Mouse (Mus musculus): ENCODE data around the gene Trmt10b. TPM values are rescaled to one million over a fixed set of nuclear protein-coding genes. Genes with fewer than 3 reads are reported as not detected.

Trmt10b gene
- 1 to 10 TPM; 5.2 to 6.0 TPM for total RNA-seq (2021)
- long read RNA-seq, experiment 1, transcript Trmt10b-201 (9 exons, 2,064 nt), result major isoform, 8 of 12 reads
- long read RNA-seq, experiment 1, partial matches to known transcripts, result 2 of 12 reads
- long read RNA-seq, experiment 1, other reads (novel, unspliced or antisense), result 2 of 12 reads
- long read RNA-seq, experiment 2, partial matches to known transcripts, result 0 of 6 reads
- long read RNA-seq, experiment 2, other reads (novel, unspliced or antisense), result 3 of 6 reads

GRCm38 (mm10) chr4:45296662-45297564 lies at the start of gene Trmt10b:
Gene Trmt10b, plus strand, starts transcription at chr4:45297127.
- DNase-seq, result peak; percentile 75 to 88

- no peak for DNase-seq
Observed at GRCm38 (mm10) chr4:45251265-45251664, 45.7 kb upstream of the Trmt10b start.

- no peak for DNase-seq
Observed at GRCm38 (mm10) chr4:45252861-45253262, 44.1 kb upstream of the Trmt10b start.

DNA sequence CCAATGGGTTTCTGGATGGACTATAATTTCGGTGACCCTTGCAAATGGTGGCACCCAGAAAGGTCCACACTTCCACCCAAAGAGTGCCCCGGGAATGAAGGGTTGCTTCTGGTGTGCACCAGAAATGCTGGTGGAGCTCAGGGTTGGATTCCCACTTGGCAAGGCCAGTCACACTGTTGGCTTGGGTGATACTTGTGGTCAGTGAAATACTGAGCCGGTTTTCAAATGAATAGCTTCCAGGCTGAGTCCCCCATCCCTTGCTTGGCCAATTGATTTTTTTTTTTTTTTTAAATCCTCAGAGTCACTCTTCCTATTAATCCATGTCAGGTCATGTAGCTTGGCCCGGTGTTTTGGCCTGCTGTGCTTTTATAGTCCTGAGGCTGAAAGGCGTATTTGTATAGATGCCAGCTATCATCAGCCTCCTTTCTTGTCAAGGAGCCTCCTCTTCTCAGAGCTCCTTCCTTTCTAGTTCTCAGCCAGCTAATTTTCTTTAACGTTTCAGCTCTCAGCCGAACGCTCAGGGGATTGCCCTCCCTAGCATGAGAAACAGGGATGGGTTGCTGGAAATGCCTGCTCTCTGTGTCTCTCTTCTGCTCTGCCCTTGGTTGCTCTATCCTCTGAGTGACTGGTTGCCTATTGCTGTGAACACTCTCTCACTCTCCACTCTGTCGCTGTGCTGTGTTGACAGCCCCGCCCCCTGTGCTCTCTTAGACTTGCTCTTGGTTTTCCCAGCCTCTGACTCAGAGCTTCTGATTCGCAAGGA lies 42.9 kb upstream of the Trmt10b start:
- no peak for DNase-seq

DNA sequence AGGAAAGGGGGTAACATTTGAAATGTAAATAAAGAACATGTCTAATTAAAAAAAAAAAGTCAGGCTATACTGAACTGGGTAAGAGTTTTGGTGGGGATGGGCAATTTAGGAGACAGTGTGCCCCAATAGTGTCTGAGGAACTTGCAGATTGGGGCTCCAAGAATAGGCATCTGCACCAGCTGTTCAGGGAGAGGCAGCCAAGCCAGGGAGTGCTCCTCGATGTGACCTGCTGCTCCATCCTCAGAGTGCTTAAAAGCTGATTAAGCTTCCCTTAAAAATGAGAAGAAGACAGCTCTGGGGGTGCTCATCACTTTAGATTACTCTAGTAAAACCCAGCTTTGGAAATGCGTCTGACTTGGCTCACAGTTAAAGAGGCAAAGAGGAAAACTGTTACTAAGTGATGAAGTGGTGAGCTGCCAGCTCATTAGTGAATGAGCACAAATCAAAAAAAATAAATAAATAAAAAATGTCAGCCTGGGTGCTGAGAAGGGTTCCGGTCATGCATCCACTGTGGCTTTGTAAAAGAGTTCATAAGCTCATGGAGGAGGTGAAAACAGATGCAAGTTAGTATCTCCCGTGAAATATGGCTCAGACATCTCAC lies 37.6 kb upstream of the Trmt10b start:
- no peak for DNase-seq

- no peak for DNase-seq
Observed at GRCm38 (mm10) chr4:45261551-45261950, 35.4 kb upstream of the Trmt10b start.

DNA sequence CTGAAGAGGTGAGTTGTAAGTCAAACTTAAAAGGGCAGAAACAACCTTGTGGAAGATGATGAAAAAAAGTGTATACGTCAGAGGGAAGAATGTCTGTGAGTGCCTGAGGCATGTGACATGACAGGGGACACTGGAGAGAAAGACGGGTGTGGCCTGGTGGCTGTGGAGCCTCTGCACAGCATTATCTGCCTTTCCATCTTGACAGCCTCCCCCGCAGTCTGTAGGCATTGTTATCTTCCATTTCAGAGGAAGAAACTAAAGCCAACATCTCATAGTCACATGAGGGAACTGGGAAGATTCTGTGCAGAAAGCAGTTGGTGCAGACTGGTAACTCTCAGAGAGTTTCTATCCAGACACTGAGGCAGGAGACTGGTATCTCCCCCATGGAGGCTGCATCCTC lies 29.0 kb upstream of the Trmt10b start:
- DNase-seq, result no peak

- DNase-seq, result no peak
Observed at GRCm38 (mm10) chr4:45271041-45271452, 25.9 kb upstream of the Trmt10b start.

- DNase-seq, result no peak
Observed at GRCm38 (mm10) chr4:45275770-45276169, 21.2 kb upstream of the Trmt10b start.

DNA sequence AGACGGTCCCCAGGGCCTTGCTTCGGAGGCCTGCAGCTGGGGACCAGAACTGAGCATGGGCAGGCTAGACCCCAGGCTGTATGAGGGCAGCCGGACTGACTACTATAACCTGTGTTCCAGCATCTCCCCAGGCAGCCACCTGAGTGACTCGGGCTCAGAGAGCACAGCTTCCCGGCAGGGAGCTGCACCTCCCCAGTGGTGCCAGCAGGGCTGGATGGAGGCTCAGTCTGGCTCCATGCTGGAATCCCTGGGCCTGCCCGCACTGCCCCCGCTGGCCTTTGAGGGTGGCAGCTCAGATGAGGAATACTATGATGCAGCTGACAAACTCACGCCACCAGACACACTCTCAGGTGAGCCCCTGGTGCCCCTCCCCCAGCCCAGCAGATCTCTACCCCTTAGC lies 17.6 kb upstream of the Trmt10b start:
- DNase-seq, result no peak

DNA sequence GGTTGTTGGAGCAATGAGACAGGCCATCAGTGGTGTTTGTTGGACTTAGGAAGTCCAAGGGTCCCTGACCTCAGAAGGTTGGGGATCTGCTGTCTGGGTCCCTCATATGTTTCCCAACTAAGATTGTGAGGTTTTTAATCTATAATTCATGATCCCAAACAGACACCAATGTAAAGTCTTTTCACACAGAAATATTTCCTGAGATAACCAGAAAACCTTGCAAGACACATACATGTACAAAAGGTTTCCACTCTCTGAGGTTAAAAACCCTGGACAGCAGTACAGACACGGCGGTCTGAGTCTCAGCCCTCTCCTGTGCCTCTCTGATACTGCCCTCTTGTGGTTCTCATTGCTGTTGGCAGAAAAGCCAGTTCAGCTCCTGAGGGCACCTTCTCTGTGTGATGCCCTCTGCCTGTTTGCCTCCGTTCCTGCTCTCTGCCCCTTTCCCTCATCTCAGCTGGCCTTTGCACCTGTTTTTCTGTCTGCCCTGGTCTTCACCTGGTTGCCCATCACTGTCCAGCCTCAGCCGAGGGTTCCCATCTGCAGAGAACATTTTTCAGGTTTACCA lies 16.9 kb upstream of the Trmt10b start:
- DNase-seq, result peak; percentile 65 to 78

DNA sequence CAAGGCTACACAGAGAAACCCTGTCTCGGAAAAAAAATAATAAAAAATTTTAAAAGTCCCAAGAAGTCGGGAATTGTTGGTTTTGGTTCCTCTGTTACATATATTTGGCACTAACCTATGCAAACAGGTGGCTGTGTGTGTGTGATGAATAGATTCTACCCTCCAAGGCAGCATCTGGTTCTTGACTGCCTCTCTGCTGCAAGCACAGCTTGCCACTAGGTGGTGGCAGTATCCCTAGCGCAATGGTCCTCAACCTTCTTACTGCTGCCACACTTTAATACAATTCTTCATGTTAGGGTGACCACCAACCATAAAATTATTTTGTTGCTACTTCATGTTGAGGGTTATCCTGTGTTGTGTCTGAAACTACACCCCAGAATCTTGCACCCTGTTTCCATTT lies 10.6 kb upstream of the Trmt10b start:
- DNase-seq, result peak in 1 of 2 experiments; percentile 8

DNA sequence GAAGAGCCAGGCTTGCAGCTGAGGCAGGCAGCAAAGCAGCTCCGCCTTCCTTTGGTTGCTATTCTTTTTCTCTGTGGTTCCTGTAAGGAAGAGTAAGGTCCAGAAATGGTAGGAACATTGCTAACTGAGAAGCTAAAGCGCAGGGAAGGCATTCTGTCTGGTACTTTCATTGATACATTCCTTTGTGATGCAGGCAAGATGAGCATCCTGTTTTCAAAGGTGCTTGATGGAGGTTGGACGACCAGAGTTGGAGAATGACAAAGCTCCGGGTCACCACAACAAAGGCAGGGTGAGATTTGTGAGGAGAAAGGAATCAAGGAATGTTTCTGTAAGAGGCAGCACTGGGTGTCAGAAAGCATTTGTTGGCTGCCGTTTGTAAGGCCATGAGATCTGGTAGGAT lies 9.0 kb upstream of the Trmt10b start:
- no peak for DNase-seq

GRCm38 (mm10) chr4:45305536-45305935 lies 8.6 kb downstream of the Trmt10b start:
- no peak for DNase-seq

- peak in 1 of 2 experiments; percentile 20 for DNase-seq
Observed at GRCm38 (mm10) chr4:45308046-45308445, 11.1 kb downstream of the Trmt10b start.

GRCm38 (mm10) chr4:45308606-45309005 lies 11.7 kb downstream of the Trmt10b start:
- DNase-seq, result no peak

GRCm38 (mm10) chr4:45311056-45311455 lies 14.1 kb downstream of the Trmt10b start:
- DNase-seq, result no peak

DNA sequence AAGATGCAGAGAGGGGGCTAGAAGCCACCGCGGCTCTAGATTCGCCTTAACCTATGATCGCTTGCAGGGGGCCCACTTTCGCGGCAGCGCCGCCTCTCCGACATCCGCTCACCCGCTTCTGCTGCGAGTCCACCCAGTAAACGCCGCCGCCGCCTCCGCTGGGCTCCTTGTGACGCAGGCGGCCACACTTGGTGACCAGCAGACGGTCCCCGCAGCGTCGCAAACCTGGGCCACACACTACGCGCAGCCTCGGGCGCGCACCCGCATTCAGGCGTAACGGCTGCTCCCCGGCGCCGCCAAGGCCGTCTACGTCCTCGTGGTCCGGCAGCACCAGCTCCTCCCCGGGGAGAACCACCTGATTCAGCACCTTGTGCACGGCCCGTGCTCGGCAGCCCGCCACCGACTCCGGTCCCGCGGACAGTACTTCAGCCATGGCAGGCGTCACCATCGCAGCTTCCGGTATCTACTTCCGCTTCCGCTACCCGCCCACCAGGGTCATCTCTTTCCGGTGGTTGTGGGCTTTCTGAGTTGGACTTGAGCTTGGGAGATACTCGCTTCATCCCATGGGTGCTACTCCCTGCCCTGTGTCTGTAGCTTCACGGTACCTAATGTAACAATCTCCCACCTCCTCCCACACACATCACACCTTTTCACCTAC lies 23.4 kb downstream of the Trmt10b start:
- DNase-seq, result peak; percentile 89 to 91

GRCm38 (mm10) chr4:45331139-45331538 lies 34.2 kb downstream of the Trmt10b start:
- DNase-seq, result no peak

DNA sequence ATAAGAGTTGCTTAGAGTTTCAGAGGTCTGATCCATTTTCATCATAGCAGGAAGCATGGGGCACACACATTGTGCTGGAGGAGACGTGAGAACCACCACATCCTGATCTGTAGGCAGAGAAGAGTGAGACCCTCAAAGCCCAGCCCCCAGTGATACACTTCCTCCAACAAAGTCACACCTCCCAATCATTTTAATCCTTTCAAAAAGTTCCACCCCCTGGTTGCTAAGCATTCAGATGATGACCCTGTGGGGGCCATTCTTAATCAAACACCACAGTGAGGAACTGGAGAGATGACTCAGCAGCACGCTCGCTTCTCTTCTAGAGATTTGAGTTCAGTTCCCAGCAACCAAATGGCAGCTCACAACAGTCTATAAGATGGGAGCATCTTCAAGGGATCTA lies 35.5 kb downstream of the Trmt10b start:
- no peak for DNase-seq

- peak in 1 of 2 experiments; percentile 2 for DNase-seq
Observed at GRCm38 (mm10) chr4:45341226-45341625, 44.3 kb downstream of the Trmt10b start.

All from heart, adult 18-20 months (tissue).